Mouse (Mus musculus) adrenal gland, adult (tissue): ENCODE data around the gene Uggt1.

ENCODE experiments used
- DNase-seq, 2 experiments: peaks; one replicate each; pipeline ENCODE4 v3.0.0; 2022 to 2023; ENCODE audit warnings: low spot score in 1 of 2; ENCODE audit not compliant: inconsistent age in 2 of 2

Gene Uggt1

DNA sequence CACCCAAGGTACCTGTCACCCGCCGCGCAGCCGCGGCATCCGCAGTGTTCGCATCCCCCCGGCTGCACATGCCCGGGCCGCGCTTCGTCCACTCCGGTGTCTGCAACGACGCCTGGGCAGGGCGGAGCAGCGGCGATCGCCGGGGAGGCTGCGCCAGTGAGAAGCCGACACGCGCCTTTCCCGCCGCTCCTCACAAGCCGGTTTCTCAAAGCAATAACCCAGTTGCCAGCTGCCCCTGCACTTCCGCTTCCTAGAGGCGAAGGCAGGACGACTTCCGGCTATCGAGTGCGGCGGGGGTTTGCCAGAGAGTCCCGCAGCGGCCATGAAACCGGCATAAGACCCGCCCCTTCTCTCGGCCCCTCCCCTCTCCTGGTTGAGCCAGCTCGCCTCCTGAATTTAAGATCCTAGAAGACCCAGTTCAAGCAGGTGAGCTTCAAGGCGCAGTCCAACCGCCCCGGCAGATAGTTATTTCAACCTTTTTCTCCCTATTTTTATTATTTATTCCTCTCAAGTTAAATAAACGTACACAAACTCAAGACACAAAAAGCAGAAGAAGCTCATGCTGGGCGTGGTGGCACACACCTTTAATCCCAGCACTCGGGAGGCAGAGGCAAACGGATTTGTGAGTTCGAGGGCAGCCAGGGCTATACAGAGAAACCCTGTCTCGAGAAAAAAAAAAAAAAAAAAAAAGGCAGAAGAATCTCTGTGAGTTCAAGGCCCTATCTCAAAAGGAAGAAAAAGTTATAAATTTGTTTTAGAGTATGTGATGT, at the start of gene Uggt1:
Uggt1 (minus strand) TSS at position 663 of the 770 bp plus-strand sequence.
- DNase-seq, result peak; percentile 95 to 97

DNA sequence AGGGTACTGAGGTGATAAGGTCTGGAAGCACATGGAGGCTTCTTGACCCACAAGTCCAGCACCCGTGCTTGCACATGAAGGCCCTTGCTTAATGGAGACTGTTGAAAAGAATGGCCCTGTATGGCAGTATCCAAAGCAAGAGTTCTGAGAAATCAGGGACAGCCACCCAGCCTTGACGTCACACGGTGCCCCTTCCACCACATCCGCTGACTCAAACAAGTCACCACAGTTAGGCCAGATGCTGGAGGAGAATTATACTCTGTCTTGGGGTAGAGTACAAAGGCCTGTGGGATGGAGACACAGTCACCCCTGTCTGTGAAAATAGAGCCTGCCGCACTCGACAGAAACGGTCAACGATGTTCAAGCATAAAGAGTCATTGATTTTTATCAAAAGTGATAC, 49.0 kb upstream of the Uggt1 start:
- DNase-seq, result no peak

DNA sequence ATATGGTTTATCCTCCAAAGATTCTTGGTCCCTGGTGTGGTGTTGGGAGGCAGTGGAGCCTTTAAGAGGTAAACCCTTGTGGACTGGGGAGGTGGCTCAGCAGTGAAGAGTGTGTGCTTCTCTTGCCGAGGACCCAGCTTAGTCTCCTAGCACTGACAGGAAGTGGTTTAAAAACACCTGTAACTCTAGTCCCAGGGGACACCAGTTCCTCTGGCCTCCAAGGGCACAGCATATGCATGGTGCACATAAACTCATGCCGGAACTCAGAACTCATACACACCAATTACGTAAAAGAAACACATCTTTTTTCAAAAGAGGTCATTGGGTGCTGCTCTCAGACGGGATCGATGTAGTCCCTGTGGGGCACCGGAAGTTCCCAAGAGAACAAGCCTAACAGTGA, 37.3 kb upstream of the Uggt1 start:
- DNase-seq, result no peak

GRCm38 (mm10) chr1:36280938-36281337, 36.4 kb upstream of the Uggt1 start:
- DNase-seq, result no peak

DNA sequence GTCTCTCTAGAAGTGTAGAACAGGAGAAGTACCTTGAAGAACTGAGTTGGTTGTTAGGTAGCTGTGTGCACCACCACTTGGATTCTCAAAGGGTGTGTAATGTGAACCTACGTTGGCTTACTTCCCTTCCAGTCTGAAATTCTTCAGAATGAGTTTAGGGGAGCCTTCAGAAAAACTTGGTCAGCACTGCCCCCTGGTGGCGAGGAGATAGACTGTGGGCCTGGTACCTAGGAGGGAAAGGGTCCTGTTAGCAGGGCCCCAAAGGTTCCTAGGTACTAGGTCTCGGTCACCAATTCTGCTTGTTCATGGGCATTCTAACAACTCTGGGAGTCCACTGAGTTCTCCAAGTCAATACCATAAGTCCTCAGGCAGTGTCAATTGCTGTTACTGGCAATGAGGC, 34.7 kb upstream of the Uggt1 start:
- DNase-seq, result peak; percentile 74 to 92

GRCm38 (mm10) chr1:36277267-36278060, 32.9 kb upstream of the Uggt1 start:
- DNase-seq, result peak; percentile 69 to 94

DNA sequence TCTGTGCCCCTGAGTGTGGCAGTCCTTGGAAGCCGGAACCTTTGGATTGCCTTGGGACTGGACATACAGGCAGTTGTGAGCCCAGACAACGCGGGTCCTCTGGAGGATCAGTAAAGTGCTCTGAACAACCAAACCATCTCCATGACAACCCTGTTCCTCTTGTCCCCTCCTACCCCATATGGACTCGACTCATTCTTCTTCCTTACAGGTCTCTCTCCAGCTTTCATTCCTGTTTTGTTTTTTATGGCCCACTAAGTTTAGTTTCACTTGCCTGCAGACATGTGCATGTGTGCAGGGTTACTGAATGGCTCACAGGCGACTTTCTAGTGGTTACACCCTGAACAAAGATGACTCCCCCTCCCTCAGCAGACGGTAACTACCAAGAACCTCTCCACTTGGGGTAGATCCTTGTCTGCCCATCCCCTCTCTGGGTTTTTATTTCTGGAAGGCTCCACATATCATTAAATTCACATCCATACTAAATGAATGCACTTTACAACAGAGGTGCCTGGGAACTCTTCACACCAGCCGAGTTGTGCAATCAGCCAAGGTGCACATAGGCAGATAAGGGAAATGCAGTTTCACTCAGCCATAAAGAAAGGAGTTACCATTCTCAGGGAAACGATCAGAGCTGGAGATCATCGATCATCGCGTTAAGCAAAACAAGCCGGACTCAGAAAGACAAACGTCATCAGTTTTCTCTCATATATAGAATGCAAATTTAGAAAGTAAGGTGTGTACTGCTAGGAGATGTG, 31.3 kb upstream of the Uggt1 start:
- no peak for DNase-seq

DNA sequence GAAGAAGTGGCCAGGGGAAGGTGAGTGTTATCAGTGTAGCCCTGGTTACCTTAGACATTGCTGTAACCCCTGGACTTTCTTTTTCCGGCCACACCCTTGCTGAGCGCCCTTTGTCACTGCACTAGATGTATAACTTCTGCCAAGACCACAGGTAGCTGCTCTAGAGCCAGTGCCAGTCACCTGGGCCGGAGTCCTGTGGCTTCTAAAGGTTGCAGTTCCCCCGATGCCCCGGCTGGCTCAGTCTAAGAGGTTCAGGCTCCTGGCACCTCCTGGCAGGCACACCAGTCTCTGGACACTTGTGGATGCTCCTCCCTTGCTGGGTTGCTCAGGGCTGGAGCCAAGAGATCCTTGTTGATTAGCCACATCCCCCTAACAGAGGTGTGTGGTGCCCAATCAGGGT, 29.9 kb upstream of the Uggt1 start, which contains the start of gene Neurl3:
Neurl3 (minus strand) TSS at position 225 of the 400 bp plus-strand sequence.
- DNase-seq, result no peak

DNA sequence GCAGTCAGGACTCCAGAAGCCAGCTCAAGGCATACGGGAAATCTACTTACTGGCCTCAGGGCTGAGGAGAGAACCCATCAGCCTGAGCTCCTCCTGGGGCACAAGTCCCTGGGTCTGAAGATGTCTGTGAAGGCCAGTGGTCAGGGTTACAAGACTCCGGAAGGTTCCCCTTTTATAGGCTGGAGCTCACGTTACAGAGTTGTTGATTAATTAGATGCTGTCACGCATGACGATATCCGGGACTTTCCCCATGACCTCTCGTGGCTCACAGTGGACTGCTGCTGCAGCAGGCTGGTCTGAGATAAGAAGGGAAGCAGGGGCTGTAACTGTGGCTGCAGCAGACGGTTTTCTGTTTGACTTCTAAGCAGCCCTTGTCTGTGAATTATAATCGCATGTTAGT, 28.8 kb upstream of the Uggt1 start:
- peak; percentile 76 to 89 for DNase-seq

DNA sequence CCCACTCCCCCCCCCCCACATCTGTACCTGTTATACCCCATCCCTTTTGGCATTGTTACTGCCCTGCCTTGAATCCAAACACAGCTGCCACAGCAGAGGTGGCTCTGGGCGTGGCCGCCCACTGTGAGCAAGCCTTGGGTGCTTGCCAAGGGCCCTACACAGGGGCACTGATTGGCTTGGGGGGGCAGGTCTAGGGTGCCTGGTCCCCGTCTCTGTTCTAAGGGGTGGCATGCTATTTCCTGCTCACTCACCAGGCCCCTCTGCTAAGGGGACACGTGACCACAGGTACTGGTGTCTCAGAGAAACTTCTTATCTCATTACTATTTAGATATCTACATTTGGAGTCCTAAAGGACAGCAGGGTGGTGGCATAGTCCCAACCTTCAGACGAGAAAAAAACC, 28.0 kb upstream of the Uggt1 start:
- peak; percentile 52 to 75 for DNase-seq

DNA sequence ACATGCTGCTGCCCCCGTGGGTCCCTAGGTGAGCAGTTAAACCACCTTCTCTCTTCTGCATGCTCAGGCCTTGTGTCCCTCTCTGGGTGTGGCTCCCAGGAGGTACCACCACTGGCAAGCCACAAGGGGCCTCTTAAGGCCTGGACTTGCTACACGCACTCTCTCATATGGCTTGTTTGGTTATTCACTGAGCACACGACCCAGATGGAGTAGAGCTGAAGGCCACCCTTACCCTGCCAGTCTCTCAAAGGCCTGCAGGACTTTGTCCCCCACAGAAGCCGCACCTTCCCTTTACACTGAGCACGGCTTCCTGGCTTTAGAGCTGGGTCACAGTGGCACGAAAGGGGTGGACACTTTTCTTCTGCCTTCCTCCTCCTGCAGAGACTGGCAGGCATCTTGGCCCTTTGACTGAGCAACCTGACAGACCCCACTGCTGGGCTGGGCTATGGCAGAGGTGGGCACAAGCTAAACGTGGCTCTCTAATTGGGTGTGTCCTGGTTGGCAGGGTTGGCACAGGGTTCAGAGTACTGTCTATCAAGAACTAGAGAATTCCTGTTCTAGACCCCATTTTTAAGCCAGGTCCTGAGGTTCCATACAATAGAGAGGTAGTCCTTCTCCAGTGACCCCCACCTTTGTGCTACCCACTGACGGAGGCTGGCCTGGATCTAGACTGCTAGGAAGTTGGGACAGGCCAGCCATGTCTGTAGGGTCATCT, 27.2 kb upstream of the Uggt1 start:
- DNase-seq, result no peak

GRCm38 (mm10) chr1:36270666-36271065, 26.1 kb upstream of the Uggt1 start:
- DNase-seq, result peak in 1 of 2 experiments; percentile 54

DNA sequence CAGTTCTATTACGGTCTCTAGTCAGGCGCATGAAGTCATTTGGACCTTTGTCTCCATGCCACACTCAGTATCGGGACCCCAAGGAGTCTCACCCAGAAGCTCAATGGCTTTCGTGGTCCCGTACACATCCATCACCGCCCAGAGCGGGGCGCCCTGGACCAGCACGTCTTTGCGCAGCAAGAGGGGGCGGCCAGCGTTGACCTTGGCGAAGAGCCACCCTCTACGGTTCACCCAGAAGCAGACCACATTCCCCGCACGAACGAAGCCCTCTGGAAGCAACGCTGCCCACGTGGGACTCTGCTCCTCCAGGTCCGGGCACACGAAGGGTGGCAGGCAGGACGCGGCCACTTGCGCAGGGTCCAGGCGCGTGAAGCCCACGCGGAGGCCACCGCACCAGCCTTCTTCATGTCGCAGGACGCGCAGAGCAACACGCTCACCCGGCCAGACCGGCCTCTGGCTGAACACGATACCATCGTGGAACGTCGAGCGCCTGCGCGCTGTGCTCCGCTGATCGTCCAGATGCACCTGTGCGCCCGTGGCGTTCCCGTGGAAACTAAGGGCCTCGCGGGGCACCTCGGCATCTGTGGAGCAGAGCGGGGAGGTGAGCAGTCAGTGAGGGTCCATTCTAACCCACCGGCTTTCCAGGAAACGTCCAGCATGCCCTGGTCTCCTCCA, 24.7 kb upstream of the Uggt1 start:
- no peak for DNase-seq

- no peak for DNase-seq
Observed at GRCm38 (mm10) chr1:36267595-36267994, 23.1 kb upstream of the Uggt1 start.

- no peak for DNase-seq
Observed at GRCm38 (mm10) chr1:36266293-36266692, 21.8 kb upstream of the Uggt1 start.

GRCm38 (mm10) chr1:36263833-36264488, 19.4 kb upstream of the Uggt1 start:
- peak in 1 of 2 experiments; percentile 74 for DNase-seq

- peak in 1 of 2 experiments; percentile 68 for DNase-seq
Observed at GRCm38 (mm10) chr1:36261708-36262504, 17.4 kb upstream of the Uggt1 start.

DNA sequence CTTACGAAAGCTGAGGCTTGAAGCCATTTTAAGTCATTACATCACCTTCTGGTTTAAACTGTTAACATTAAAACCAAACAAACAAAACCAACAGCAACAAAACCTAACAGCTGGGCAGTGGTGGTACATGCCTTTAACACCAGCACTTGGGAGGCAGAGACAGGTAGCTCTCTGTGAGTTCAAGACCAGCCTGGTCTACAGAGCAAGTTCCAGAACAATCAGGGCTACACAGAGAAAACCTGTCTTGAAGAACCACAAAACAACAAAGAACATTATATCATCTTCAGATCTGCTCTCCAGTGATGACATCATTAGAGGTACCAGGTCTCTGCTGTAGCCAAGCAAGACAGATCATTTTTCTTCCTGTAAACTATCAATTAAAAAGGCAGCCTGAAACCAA, 15.9 kb upstream of the Uggt1 start:
- DNase-seq, result no peak

DNA sequence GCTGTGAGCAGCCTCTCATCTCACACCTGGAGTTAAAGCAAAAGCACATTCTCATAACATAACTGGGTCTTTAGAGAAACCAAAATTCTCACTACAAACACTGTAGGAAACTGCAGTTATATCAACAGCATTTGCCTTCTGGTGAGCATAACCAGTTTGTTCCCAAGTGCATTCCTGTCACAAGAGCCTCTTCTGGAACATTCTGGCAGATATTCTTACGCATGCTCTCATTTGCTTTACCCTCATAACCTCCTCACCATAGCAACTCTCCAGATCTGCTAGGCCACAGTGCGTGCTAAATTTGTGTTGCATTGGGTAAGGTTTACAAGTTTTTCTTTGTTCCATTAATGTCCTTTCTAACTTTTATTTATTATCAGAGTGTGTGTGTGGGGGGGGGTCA, 14.8 kb upstream of the Uggt1 start:
- DNase-seq, result no peak
